Mouse (Mus musculus) G1E (cell line): ENCODE measurements around the gene Arfip1.

ENCODE experiments used
- CTCF ChIP-seq: IDR thresholded peaks from 2 replicates; pipeline ENCODE4 v1.5.1; 2012; ENCODE audit warnings: low read depth, low read length, inconsistent platforms, mixed read lengths
- POLR2AphosphoS5 ChIP-seq: IDR thresholded peaks from 2 replicates; pipeline ENCODE4 v1.6.1; 2012; ENCODE audit warnings: low read depth, low read length, inconsistent platforms; ENCODE audit not compliant: insufficient replicate concordance

DNA sequence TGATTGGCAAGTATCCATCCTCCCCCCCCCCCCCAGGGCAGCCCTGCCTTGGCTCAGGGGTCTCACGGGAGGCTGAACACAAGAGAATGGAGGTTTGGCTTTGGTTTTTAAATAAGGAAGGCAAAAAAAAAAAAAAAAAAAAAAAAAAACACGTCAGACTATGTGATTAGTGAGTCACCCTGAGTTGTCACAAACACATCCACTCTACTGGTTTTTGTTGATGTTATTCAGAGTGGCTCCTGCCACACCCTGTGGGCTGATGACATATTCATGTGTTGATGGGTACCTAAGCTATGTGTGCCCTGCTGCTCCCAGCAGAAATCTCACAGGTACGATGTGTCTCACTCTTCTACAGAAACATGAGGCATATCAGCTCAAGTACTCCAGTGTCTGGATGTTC, 131.8 kb downstream of the Arfip1 start:
- TF ChIP-seq CTCF (no peak), POLR2AphosphoS5 (no peak)
